Mouse (Mus musculus): Measurements from ENCODE around the gene AC134908.4.

Gene AC134908.4

GRCm38 (mm10) chr17:25825984-25826570 is 30.6 kb upstream of the AC134908.4 start:
- no peak for TF ChIP-seq GATA4 (IDR thresholded peaks at IDR 0.05; ENCODE audit: insufficient replicate concordance, low read length)

DNA sequence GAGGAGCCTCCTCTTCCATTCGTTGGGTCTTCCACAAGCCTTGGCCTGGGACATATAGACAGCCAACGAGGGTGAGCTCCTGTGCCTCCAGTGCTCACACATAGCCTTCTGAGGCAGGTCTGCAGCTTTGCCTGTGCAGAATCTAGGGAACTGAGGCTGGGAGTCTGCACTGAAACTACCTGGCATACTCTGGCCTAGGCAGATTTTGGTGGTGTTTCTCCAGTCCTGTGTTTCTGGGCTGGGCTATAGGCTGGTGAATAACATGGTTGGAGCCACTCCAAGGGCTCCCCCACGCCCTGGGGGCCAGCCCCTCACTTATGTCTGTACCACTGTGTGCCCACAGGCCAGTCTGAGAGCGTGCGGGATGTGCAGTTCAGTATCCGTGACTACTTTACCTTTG is 29.9 kb upstream of the AC134908.4 start:
- TF ChIP-seq GATA4 (IDR thresholded peaks at IDR 0.05; ENCODE audit: insufficient replicate concordance, low read length) = no peak

DNA sequence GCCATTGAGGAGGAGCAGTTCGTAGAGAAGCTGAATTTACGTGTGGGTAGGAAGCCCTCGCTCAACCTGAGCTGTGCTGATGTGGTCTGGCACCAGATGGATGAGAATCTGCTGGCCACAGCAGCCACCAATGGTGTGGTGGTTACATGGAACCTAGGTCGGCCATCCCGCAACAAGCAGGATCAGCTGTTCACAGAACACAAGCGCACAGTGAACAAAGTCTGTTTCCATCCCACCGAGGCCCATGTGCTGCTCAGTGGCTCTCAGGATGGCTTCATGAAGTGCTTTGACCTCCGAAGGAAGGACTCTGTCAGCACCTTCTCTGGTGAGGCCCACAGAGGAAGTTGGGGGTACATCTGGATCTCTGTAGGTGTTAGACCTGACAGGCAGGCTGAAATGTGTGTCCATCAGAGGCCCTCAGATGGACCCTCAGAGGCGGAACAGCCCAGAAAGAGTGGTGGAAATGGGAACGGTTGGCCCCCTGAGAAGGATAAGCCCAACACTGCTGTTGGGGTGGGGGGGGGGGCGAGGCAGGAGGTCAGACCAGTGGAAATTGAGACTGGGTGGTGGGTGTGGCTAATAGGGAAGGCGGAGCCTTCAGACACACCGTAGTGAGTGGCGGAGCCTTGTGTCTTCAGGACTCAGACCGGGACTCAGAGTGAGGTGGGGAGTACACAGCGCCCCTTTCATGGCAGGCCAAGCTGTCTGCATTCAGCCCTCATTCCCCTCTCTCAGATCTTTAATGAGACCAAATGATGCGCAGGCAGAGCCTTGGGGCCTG is 29.1 kb upstream of the AC134908.4 start:
- TF ChIP-seq GATA4 (IDR thresholded peaks at IDR 0.05; ENCODE audit: insufficient replicate concordance, low read length) = no peak

DNA sequence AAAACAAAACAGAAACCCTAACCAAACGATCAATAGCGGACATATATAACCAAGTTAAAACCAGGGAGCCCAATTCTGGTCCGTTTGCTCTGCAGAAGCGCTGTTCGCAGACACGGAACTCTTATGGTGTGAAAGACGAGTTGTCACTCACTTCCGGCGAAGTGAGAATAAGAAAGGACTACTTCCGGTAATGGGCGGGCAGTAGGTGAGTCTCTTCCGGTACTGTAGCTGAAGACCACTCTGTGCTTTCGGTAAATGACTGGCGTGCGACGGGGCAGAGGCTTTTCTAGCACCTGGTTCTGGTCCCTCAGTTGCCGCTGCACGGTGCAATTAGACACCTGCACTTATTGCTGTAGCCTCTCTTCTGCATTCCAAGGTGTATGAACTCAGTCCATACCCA is 28.0 kb upstream of the AC134908.4 start, which contains the start of gene Wdr24:
Wdr24 (plus strand) TSS at position 176 of the 400 bp plus-strand sequence.
- no peak for TF ChIP-seq GATA4 (IDR thresholded peaks at IDR 0.05; ENCODE audit: insufficient replicate concordance, low read length)

- TF ChIP-seq GATA4 (IDR thresholded peaks at IDR 0.05; ENCODE audit: insufficient replicate concordance, low read length) = no peak
Observed at GRCm38 (mm10) chr17:25818851-25819780, 23.7 kb upstream of the AC134908.4 start.

DNA sequence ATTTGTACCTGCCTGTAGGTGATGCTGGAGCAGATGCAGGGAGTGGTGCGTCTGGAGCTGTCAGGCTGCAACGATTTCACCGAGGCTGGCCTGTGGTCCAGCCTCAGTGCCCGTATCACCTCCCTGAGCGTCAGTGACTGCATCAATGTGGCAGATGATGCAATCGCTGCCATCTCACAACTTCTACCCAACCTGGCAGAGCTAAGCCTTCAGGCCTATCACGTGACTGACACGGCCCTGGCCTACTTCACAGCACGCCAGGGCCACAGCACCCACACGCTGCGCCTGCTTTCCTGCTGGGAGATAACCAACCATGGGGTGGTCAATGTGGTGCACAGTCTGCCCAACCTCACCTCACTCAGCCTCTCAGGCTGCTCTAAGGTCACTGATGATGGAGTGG is 22.2 kb upstream of the AC134908.4 start:
- TF ChIP-seq GATA4 (IDR thresholded peaks at IDR 0.05; ENCODE audit: insufficient replicate concordance, low read length) = no peak

DNA sequence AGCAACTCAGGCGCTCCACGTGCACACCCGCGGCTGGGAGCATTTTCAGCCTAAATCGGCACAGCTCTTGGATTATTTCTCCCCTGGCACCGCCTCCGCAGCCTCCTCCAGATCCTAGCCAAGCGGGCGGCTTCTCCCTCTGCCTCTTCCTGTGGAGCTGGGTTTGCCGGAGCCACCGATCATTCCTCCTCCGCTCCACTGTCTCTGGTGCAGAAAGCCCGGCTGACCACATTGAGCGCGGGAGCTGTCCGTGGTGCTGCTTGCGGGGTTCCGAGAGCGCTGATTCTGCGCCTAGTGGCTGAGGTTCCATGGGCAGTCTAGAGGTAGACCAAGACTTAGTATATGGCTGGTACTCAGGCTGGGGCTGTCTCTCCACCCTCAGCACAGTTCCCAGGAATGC is 18.0 kb upstream of the AC134908.4 start:
- TF ChIP-seq GATA4 (IDR thresholded peaks at IDR 0.05; ENCODE audit: insufficient replicate concordance, low read length) = no peak

DNA sequence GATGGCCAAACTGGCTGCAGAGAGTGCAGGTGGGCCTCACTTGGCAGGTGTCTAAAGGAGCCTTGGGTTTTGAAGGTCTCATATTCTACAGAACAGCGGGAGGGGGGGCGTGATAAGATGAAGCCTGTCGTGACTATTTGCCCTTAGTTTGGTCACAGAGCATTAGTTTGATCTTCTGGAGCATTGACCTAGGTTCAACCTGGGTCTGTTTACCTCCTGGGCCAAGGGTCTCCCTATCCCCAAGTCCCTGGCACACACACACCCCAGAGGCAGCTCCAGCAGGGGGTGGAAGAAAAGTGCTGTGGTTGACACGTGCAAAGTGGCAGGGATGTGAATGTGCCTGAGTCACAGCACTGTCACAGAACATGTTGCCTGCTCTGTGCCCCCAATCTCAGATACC is 15.4 kb upstream of the AC134908.4 start:
- TF ChIP-seq GATA4 (IDR thresholded peaks at IDR 0.05; ENCODE audit: insufficient replicate concordance, low read length) = no peak

GRCm38 (mm10) chr17:25809606-25810340 is 14.3 kb upstream of the AC134908.4 start:
- no peak for TF ChIP-seq GATA4 (IDR thresholded peaks at IDR 0.05; ENCODE audit: insufficient replicate concordance, low read length)

- no peak for TF ChIP-seq GATA4 (IDR thresholded peaks at IDR 0.05; ENCODE audit: insufficient replicate concordance, low read length)
Observed at GRCm38 (mm10) chr17:25808789-25809605, 13.5 kb upstream of the AC134908.4 start, which contains the start of gene Fbxl16. Gene Fbxl16, plus strand, starts transcription at chr17:25809085.

DNA sequence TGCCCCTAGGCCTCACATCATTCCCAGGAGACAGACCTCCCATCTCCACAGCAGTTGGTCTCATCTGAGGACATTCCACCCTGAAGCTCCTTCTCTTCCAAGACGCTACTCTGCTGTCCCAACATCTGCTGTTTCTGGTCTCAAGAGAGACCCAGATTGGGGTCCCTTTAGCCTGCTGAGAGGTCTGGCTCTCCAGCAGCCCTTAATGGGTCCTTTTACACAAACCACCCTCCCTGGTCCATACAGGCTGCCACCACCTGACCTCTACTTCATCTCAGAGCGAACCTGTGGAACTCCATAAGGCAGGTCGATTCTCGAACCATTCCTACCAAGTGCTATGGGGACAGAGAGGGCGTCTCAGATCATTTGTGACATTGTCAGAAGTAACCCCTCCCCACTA is 12.6 kb upstream of the AC134908.4 start:
- no peak for TF ChIP-seq GATA4 (IDR thresholded peaks at IDR 0.05; ENCODE audit: insufficient replicate concordance, low read length)

DNA sequence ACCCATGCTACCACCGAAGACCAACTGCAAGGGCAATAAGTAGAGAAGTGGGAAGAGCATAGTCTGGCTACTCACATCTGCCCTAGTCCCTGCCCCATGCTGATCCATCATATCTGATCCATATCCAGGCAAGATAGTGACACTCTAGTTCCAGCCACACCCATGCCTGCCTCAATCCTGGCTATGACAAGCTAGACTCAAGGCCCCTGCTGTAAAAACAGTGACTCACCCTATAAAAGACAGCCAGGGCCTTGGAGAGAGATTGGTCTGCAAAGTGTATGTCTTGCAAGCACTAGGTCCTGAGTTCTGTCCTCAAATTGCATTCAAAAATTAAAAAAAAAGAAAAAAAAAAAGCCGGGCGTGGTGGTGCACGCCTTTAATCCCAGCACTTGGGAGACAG is 11.0 kb upstream of the AC134908.4 start:
- no peak for TF ChIP-seq GATA4 (IDR thresholded peaks at IDR 0.05; ENCODE audit: insufficient replicate concordance, low read length)

GRCm38 (mm10) chr17:25802825-25803517 is 7.5 kb upstream of the AC134908.4 start:
- TF ChIP-seq GATA4 (IDR thresholded peaks at IDR 0.05; ENCODE audit: insufficient replicate concordance, low read length) = no peak

Measured in liver, adult (tissue).